Mouse (Mus musculus): ENCODE measurements around the gene Ncdn. TPM values are rescaled to one million over a fixed set of nuclear protein-coding genes. Genes with fewer than 3 reads are reported as not detected.
A peak's percentile ranks its signal among the peaks of the same experiment; 100 is the strongest.

Gene Ncdn
- polyA plus RNA-seq, 1 experiment from 2014 or later = 24.7 TPM

GRCm38 (mm10) chr4:126769800-126770563, 16.7 kb upstream of the Ncdn start:
- 78% methylated on average over 9 of the region's 9 CpGs for WGBS
- ATAC-seq (ENCODE audit: insufficient read depth, low FRiP score, low read depth) = no peak
- Histone ChIP-seq H3K27me3 (replicated peaks) (no peaks in the 10 kb centered on the region), H3K4me1 (no peaks in the 10 kb centered on the region), H3K4me2 (no peak overlapping the region), H3K36me3 (no peaks in the 10 kb centered on the region), H3K9me3 (no peaks in the 10 kb centered on the region), H3K9ac (no peak overlapping the region), H3K4me3 (replicated peaks) (no peak overlapping the region), H3K27ac (no peak overlapping the region)

DNA sequence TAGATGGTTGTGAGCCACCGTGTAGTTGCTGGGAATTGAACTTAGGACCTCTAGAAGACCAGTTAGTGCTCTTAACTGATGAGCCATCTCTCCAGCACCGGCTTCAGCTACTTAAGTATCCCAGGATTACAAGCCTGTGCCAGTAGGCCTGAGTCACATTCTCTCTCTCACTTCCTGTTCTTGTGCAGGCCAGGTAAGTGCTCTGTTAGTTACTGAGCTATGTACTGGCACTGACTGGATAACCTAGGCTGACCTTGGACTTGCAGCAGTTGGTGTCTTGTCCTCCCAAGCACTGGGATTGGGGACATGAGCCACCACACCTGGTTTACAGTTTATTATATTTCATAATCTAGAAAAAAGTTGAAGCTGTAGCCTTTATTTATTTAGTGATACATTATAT, 10.2 kb upstream of the Ncdn start:
- no peak for ATAC-seq (ENCODE audit: insufficient read depth, low FRiP score, low read depth)
- Histone ChIP-seq H3K9ac (no peak overlapping the region), H3K4me3 (replicated peaks) (no peak overlapping the region), H3K27me3 (replicated peaks) (no peaks in the 10 kb centered on the region), H3K27ac (0 out of 2 replicates have a peak overlapping the region, but pooled peaks have one; percentile 17), H3K36me3 (peaks cover 14% of the 10 kb centered on the region), H3K4me2 (no peak overlapping the region), H3K9me3 (no peaks in the 10 kb centered on the region), H3K4me1 (no peaks in the 10 kb centered on the region)
- WGBS = 83% methylated on average over 2 of the region's 2 CpGs

DNA sequence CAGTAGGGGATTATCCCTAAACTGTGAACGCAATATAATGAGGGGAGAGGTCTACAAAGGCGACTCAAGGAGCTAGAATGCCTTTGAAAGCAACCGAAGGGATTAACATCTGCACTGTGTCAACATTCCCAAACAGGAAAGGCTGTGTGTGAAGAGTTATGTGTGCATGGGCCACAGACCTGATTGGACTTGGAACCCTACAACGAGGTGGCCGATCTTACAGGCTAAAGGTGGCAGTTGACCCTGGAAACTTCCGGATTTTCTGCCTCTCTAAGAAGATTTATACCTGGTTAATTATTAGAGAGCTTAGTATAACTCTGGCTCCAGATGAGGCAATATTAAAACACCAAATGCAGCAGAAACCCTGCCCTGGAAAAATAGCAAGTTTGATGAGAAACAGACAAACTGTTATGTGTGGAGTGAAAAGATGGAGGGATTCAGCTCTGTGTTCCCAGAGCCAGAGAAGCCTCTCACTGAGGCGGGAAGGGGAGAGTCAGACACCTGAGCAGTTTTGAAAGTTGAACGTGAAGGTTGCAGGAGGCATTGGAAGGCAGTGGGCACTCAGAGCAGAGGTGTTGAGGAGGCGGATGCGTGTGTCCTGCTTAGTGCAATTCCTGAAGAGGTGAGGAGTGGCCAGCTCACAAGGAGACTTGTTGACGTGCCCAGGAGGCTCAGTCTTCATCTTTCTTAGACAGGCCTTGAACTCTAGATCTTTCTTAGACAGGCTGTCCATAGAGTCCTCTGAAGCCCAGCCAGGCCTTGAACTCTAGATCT, 9.5 kb upstream of the Ncdn start:
- H3K9me3 ChIP-seq = no peaks in the 10 kb centered on the region
- H3K36me3 ChIP-seq = peaks cover 18% of the 10 kb centered on the region
- 60% methylated on average over 11 of the region's 11 CpGs for WGBS
- peak; percentile 88 for ATAC-seq (ENCODE audit: insufficient read depth, low FRiP score, low read depth)
- no peak overlapping the region for H3K4me2 ChIP-seq
- H3K4me3 ChIP-seq (replicated peaks) = no peak overlapping the region
- no peaks in the 10 kb centered on the region for H3K27me3 ChIP-seq (replicated peaks)
- H3K27ac ChIP-seq = peak overlapping the region; percentile 17
- H3K9ac ChIP-seq = no peak overlapping the region
- H3K4me1 ChIP-seq = no peaks in the 10 kb centered on the region

GRCm38 (mm10) chr4:126759435-126759834, 6.2 kb upstream of the Ncdn start:
- H3K4me1 ChIP-seq = peaks cover 7% of the 10 kb centered on the region; the same call in 1 of the 2 replicates
- no peaks in the 10 kb centered on the region for H3K27me3 ChIP-seq (replicated peaks)
- WGBS = 70% methylated on average over 2 of the region's 2 CpGs
- ATAC-seq (ENCODE audit: insufficient read depth, low FRiP score, low read depth) = no peak
- no peak overlapping the region for H3K9ac ChIP-seq
- no peak overlapping the region for H3K4me3 ChIP-seq (replicated peaks)
- peaks cover 18% of the 10 kb centered on the region for H3K36me3 ChIP-seq
- H3K27ac ChIP-seq = no peak overlapping the region
- H3K4me2 ChIP-seq = no peak overlapping the region
- no peaks in the 10 kb centered on the region for H3K9me3 ChIP-seq

GRCm38 (mm10) chr4:126758299-126758698, 5.1 kb upstream of the Ncdn start:
- Histone ChIP-seq H3K9me3 (no peaks in the 10 kb centered on the region), H3K36me3 (peaks cover 18% of the 10 kb centered on the region), H3K4me3 (replicated peaks) (no peak overlapping the region), H3K4me2 (no peak overlapping the region), H3K4me1 (peaks cover 7% of the 10 kb centered on the region; the same call in 1 of the 2 replicates), H3K27ac (no peak overlapping the region), H3K27me3 (replicated peaks) (no peaks in the 10 kb centered on the region), H3K9ac (no peak overlapping the region)
- WGBS = 81% methylated on average over 5 of the region's 5 CpGs
- no peak for ATAC-seq (ENCODE audit: insufficient read depth, low FRiP score, low read depth)

GRCm38 (mm10) chr4:126756766-126757165, 3.5 kb upstream of the Ncdn start:
- no peaks in the 10 kb centered on the region for H3K27me3 ChIP-seq (replicated peaks)
- H3K36me3 ChIP-seq = peaks cover 18% of the 10 kb centered on the region
- no peak overlapping the region for H3K4me2 ChIP-seq
- 72% methylated on average over 4 of the region's 4 CpGs for WGBS
- H3K9ac ChIP-seq = no peak overlapping the region
- no peak for ATAC-seq (ENCODE audit: insufficient read depth, low FRiP score, low read depth)
- H3K27ac ChIP-seq = no peak overlapping the region
- no peak overlapping the region for H3K4me3 ChIP-seq (replicated peaks)
- no peaks in the 10 kb centered on the region for H3K9me3 ChIP-seq
- peaks cover 13% of the 10 kb centered on the region for H3K4me1 ChIP-seq

- peak overlapping the region; percentile 98; the same call in 1 of the 2 replicates for H3K27ac ChIP-seq
- peak overlapping the region; percentile 79; the same call in 1 of the 2 replicates for H3K4me3 ChIP-seq (replicated peaks)
- peak overlapping the region; percentile 98 for H3K4me2 ChIP-seq
- H3K4me1 ChIP-seq = peaks cover 28% of the 10 kb centered on the region
- no peak overlapping the region for H3K9ac ChIP-seq
- no peaks in the 10 kb centered on the region for H3K27me3 ChIP-seq (replicated peaks)
- 29% methylated on average over 12 of the region's 12 CpGs for WGBS
- no peaks in the 10 kb centered on the region for H3K9me3 ChIP-seq
- H3K36me3 ChIP-seq = peaks cover 10% of the 10 kb centered on the region; the same call in 1 of the 2 replicates
- no peak for ATAC-seq (ENCODE audit: insufficient read depth, low FRiP score, low read depth)
Observed at GRCm38 (mm10) chr4:126754736-126755374, 1.6 kb upstream of the Ncdn start.

- Histone ChIP-seq H3K36me3 (peaks cover 4% of the 10 kb centered on the region; the same call in 1 of the 2 replicates), H3K4me1 (peaks cover 33% of the 10 kb centered on the region), H3K9me3 (no peaks in the 10 kb centered on the region), H3K4me2 (peak overlapping the region; percentile 98), H3K4me3 (replicated peaks) (peak overlapping the region; percentile 79), H3K27me3 (replicated peaks) (no peaks in the 10 kb centered on the region), H3K9ac (peak overlapping the region; percentile 73), H3K27ac (peak overlapping the region; percentile 98)
- no peak for ATAC-seq (ENCODE audit: insufficient read depth, low FRiP score, low read depth)
- WGBS = under 1% methylated on average over 12 of the region's 12 CpGs
Observed at GRCm38 (mm10) chr4:126754231-126754611, 983 bp upstream of the Ncdn start.

DNA sequence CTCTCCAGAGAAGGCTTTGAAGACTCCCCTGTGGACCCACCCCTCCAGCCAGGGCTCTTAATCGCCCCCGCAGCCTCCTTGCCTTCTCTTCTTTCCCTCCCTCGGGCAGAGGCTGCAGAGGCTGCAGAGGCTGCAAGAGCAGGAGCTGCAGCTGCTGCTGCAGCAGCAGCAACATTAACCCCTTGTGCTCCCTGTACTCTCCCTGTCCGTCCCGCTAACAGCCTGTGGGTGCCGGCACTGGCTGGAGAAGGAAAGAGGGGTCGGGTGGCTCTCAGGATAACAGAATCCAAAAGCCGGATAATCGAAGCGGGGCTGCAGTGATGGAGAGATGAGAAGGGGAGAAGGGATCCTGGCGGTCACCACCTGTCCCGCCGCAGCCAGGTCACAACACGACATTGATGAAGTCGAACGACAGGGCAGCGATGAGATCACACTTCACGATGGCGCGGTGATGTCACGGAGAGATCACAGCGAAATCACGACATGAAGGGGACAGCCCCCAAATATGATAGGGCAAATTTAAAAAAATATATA, 563 bp downstream of the Ncdn start:
- Histone ChIP-seq H3K27ac (0 out of 2 replicates have a peak overlapping the region, but pooled peaks have one; percentile 33), H3K4me2 (peak overlapping the region; percentile 98), H3K27me3 (replicated peaks) (no peaks in the 10 kb centered on the region), H3K9me3 (no peaks in the 10 kb centered on the region), H3K9ac (peak overlapping the region; percentile 86), H3K36me3 (peaks cover 7% of the 10 kb centered on the region), H3K4me1 (peaks cover 33% of the 10 kb centered on the region), H3K4me3 (replicated peaks) (peak overlapping the region; percentile 79)
- WGBS = 0% methylated on average over 23 of the region's 23 CpGs
- no peak for ATAC-seq (ENCODE audit: insufficient read depth, low FRiP score, low read depth)

GRCm38 (mm10) chr4:126752024-126752607, 1.1 kb downstream of the Ncdn start:
- WGBS = 13% methylated on average over 13 of the region's 13 CpGs
- Histone ChIP-seq H3K9ac (peak overlapping the region; percentile 86; the same call in 1 of the 2 replicates), H3K36me3 (peaks cover 10% of the 10 kb centered on the region), H3K4me1 (peaks cover 33% of the 10 kb centered on the region), H3K27me3 (replicated peaks) (no peaks in the 10 kb centered on the region), H3K9me3 (no peaks in the 10 kb centered on the region), H3K27ac (no peak overlapping the region), H3K4me3 (replicated peaks) (peak overlapping the region; percentile 79), H3K4me2 (peak overlapping the region; percentile 98)
- no peak for ATAC-seq (ENCODE audit: insufficient read depth, low FRiP score, low read depth)

DNA sequence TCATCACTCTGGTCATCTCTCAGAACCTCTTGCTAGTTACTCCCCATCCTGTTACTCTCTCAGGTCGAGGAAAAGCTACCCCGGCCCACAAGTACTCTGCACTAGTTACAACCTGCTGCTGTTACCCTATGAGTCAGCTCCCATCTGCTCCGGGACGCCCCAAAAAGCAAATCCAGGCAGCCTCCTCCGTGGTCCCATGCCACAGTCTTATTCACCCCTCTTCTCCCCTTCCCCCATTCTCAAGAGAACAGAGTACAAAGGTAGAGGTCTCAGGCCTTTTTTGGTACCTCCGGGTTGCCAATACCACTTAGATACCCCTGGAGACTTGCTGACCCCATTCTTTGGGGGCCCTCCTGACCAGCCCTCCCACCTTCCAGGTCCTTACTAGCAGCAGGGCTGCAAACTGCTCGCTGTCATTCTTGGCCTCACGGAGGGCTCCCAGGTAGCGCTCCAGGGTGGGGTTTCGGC, 1.6 kb downstream of the Ncdn start:
- WGBS = 55% methylated on average over 10 of the region's 10 CpGs
- peak overlapping the region; percentile 98 for H3K4me2 ChIP-seq
- no peak for ATAC-seq (ENCODE audit: insufficient read depth, low FRiP score, low read depth)
- peaks cover 14% of the 10 kb centered on the region for H3K36me3 ChIP-seq
- H3K9ac ChIP-seq = no peak overlapping the region
- H3K9me3 ChIP-seq = no peaks in the 10 kb centered on the region
- no peaks in the 10 kb centered on the region for H3K27me3 ChIP-seq (replicated peaks)
- peak overlapping the region; percentile 79 for H3K4me3 ChIP-seq (replicated peaks)
- no peak overlapping the region for H3K27ac ChIP-seq
- peaks cover 33% of the 10 kb centered on the region for H3K4me1 ChIP-seq
